Comparison of ENCODE assay signal across 8 mouse cellular contexts in genomic region chr11:77791241-77791727, GRCm38 (mm10). TPM values are rescaled to one million over a fixed set of nuclear protein-coding genes. Genes with fewer than 3 reads are reported as not detected.
DNase-seq lines count a peak whose midpoint lies in the region; ATAC-seq and TF ChIP-seq lines count a peak whose summit lies in the region.

No protein-coding gene starts in this region.

- no peak for TF ChIP-seq CTCF in heart, adult 2 months (IDR thresholded peaks at IDR 0.05)

- intact Hi-C loops in heart, adult 2 months (cut with DNase I) = no loop called here
- intact Hi-C loops in heart, postnatal 36 days (cut with DNase I) = no loop called here

- no peak overlapping the region for H3K4me3 ChIP-seq in heart, adult 2 months
- H3K4me3 ChIP-seq in heart, embryonic 16.5 days (ENCODE audit: low read length) = no peak overlapping the region
- H3K4me3 ChIP-seq in limb, embryonic 12.5 days (replicated peaks) = no peak overlapping the region
- no peak overlapping the region for H3K4me3 ChIP-seq in stomach, embryonic 14.5 days (ENCODE audit: low read depth, low read length)

- H3K9ac ChIP-seq in heart, adult 2 months (ENCODE audit: low read depth, low read length) = peak overlapping the region; percentile 21; the same call in 1 of the 2 replicates
- peak overlapping the region; percentile 67 for H3K9ac ChIP-seq in heart, embryonic 16.5 days (ENCODE audit: low read length)
- no peak overlapping the region; the same call in 1 of the 2 replicates for H3K9ac ChIP-seq in limb, embryonic 12.5 days (replicated peaks)
- H3K9ac ChIP-seq in stomach, embryonic 14.5 days (replicated peaks; ENCODE audit: low read depth, low read length) = no peak overlapping the region

- H3K4me2 ChIP-seq in heart, embryonic 16.5 days (ENCODE audit: low read depth, low read length) = peak overlapping the region; percentile 13
- H3K4me2 ChIP-seq in limb, embryonic 12.5 days = peak overlapping the region; percentile 11; the same call in 1 of the 2 replicates
- H3K4me2 ChIP-seq in stomach, embryonic 14.5 days (replicated peaks; ENCODE audit: low read depth, low read length) = no peak overlapping the region

- no peak for TF ChIP-seq POLR2A in heart, adult 2 months (IDR thresholded peaks at IDR 0.05; ENCODE audit: insufficient read depth, low read depth, low read length)

- peaks cover 6% of the 10 kb centered on the region for H3K36me3 ChIP-seq in heart, adult 2 months (ENCODE audit: control insufficient read depth, insufficient read depth, low read length)
- no peaks in the 10 kb centered on the region for H3K36me3 ChIP-seq in heart, embryonic 16.5 days (ENCODE audit: control insufficient read depth, insufficient read depth)
- no peaks in the 10 kb centered on the region for H3K36me3 ChIP-seq in limb, embryonic 12.5 days
- no peaks in the 10 kb centered on the region for H3K36me3 ChIP-seq in stomach, embryonic 14.5 days (ENCODE audit: control insufficient read depth, insufficient read depth, low read length)

- H3K27ac ChIP-seq in heart, adult 2 months = peak overlapping the region; percentile 53
- peak overlapping the region; percentile 89 for H3K27ac ChIP-seq in heart, embryonic 16.5 days (ENCODE audit: low read length)
- peak overlapping the region; percentile 92 for H3K27ac ChIP-seq in limb, embryonic 12.5 days
- H3K27ac ChIP-seq in stomach, embryonic 14.5 days (ENCODE audit: low read length) = peak overlapping the region; percentile 82; the same call in 1 of the 2 replicates

- no peak for TF ChIP-seq EP300 in heart, adult 2 months (IDR thresholded peaks at IDR 0.05; ENCODE audit: insufficient read depth, low read depth, low read length)

- ATAC-seq in heart, embryonic 16.5 days (replicated peaks; ENCODE audit: extremely low read depth, insufficient read depth, low FRiP score) = no peak
- peak; percentile 86 for ATAC-seq in limb, embryonic 12.5 days (ENCODE audit: insufficient number of reproducible peaks, insufficient read depth, low FRiP score, low TSS enrichment, low read depth)
- 0 out of 2 replicates have a peak, but pooled peaks have one; percentile 46 for ATAC-seq in stomach, embryonic 14.5 days (ENCODE audit: insufficient number of reproducible peaks, insufficient read depth, low FRiP score, low read depth)

- DNase-seq in heart, adult 2 months = no peak
- DNase-seq in heart, postnatal 36 days = no peak
- peak; percentile 88 for DNase-seq in Muller cell, postnatal 12 days (ENCODE audit: inconsistent ontology term)
- DNase-seq in ovary, adult 18-20 months (ENCODE audit: low spot score) = no peak
- DNase-seq in urinary bladder, postnatal 14 days (ENCODE audit: low spot score) = no peak

- H3K9me3 ChIP-seq in heart, embryonic 16.5 days (replicated peaks; ENCODE audit: control insufficient read depth, low read length) = no peaks in the 10 kb centered on the region
- no peaks in the 10 kb centered on the region for H3K9me3 ChIP-seq in limb, embryonic 12.5 days
- no peaks in the 10 kb centered on the region for H3K9me3 ChIP-seq in stomach, embryonic 14.5 days (ENCODE audit: control insufficient read depth, low read depth, low read length)

- WGBS in heart, adult 2 months = 42% methylated on average over 8 of the region's 8 CpGs
- 25% methylated on average over 8 of the region's 8 CpGs for WGBS in heart, embryonic 16.5 days
- 24% methylated on average over 8 of the region's 8 CpGs for WGBS in limb, embryonic 12.5 days
- WGBS in stomach, embryonic 14.5 days = 43% methylated on average over 8 of the region's 8 CpGs

- H3K4me1 ChIP-seq in heart, adult 2 months (ENCODE audit: control insufficient read depth, insufficient read depth, low read length) = peaks cover 16% of the 10 kb centered on the region
- H3K4me1 ChIP-seq in heart, embryonic 16.5 days (ENCODE audit: control insufficient read depth, insufficient read depth, low read length) = peaks cover 47% of the 10 kb centered on the region
- peaks cover 36% of the 10 kb centered on the region for H3K4me1 ChIP-seq in limb, embryonic 12.5 days (replicated peaks)
- peaks cover 24% of the 10 kb centered on the region for H3K4me1 ChIP-seq in stomach, embryonic 14.5 days (ENCODE audit: control insufficient read depth, insufficient read depth, low read length)

- 0 out of 2 replicates have a peak, but pooled peaks cover 1% of the 10 kb centered on the region for H3K79me2 ChIP-seq in heart, adult 2 months (replicated peaks; ENCODE audit: control insufficient read depth, insufficient read depth, low read length)

- H3K27me3 ChIP-seq in heart, adult 2 months (ENCODE audit: control insufficient read depth, insufficient read depth, low read length) = no peaks in the 10 kb centered on the region
- H3K27me3 ChIP-seq in heart, embryonic 16.5 days (ENCODE audit: control insufficient read depth, insufficient read depth, low read length) = no peaks in the 10 kb centered on the region
- H3K27me3 ChIP-seq in limb, embryonic 12.5 days = no peaks in the 10 kb centered on the region
- no peaks in the 10 kb centered on the region for H3K27me3 ChIP-seq in stomach, embryonic 14.5 days (ENCODE audit: control insufficient read depth, insufficient read depth, low read length)

RNA-seq across cellular contexts. Expression of gene Gm10277, which starts 3.7 kb away (rescaled TPM):
- total RNA-seq in heart, adult 2 months (2021) = not detected
- polyA plus RNA-seq in heart, adult 2 months (2012; rRNA removed) = not detected in 2 replicates
- not detected for total RNA-seq in heart, postnatal 36 days (2021)
- polyA plus RNA-seq in heart, embryonic 16.5 days (2015; fragmentation: Nextera tagmentation; extraction: Ambion mirVana) = 1.2 and 1.3 TPM in 2 replicates
- polyA plus RNA-seq in limb, embryonic 12.5 days (2016; fragmentation: Nextera tagmentation; extraction: Ambion mirVana) = 1.9 and 2.6 TPM in 2 replicates
- polyA plus RNA-seq in stomach, embryonic 14.5 days (2014; fragmentation: Nextera tagmentation; extraction: Ambion mirVana) = 1.2 and 1.5 TPM in 2 replicates

RNA-seq across cellular contexts. Expression of gene Myo18a, which starts 28.2 kb away (rescaled TPM):
- 100 to 1,000 TPM; 240 to 274 TPM for total RNA-seq in heart, adult 2 months (2021)
- 98.6 and 107 TPM in 2 replicates for polyA plus RNA-seq in heart, adult 2 months (2012; rRNA removed)
- total RNA-seq in heart, postnatal 36 days (2021) = 100 to 1,000 TPM; 256 to 280 TPM
- 104 and 122 TPM in 2 replicates for polyA plus RNA-seq in heart, embryonic 16.5 days (2015; fragmentation: Nextera tagmentation; extraction: Ambion mirVana)
- polyA plus RNA-seq in limb, embryonic 12.5 days (2016; fragmentation: Nextera tagmentation; extraction: Ambion mirVana) = 31.5 and 36.4 TPM in 2 replicates
- 18.4 and 22.3 TPM in 2 replicates for polyA plus RNA-seq in stomach, embryonic 14.5 days (2014; fragmentation: Nextera tagmentation; extraction: Ambion mirVana)

Comparison
In these comparisons a context has a peak if more than half of its experiments do, and no peak if none do; other contexts are left out.
1. H3K9ac ChIP-seq: peak in heart, adult 2 months (single experiment) and heart, embryonic 16.5 days (single experiment); none in limb, embryonic 12.5 days (single experiment) and stomach, embryonic 14.5 days (single experiment).
2. Peak in every context shown above with its lines, with median percentiles within 50 percentile points of each other: H3K27ac ChIP-seq.